7 mouse cellular contexts compared by ENCODE assay signal in genomic region chr7:28766173-28766879, GRCm38 (mm10). TPM values are rescaled to one million over a fixed set of nuclear protein-coding genes. Genes with fewer than 3 reads are reported as not detected.
DNase-seq lines count a peak whose midpoint lies in the region; ATAC-seq lines count a peak whose summit lies in the region.

Gene Sirt2, plus strand, starts transcription at chr7:28766735.

- DNase-seq in adrenal gland, postnatal 14 days: peak; percentile 96
- peak; percentile 99 for DNase-seq in embryonic facial prominence, embryonic 11.5 days (ENCODE audit: low spot score)
- DNase-seq in kidney, adult 11 months: peak; percentile 99
- peak; percentile 91 for DNase-seq in limb, embryonic 10.5 days (ENCODE audit: low spot score)
- peak; percentile 96 for DNase-seq in spleen, adult 12 weeks (ENCODE audit: low spot score)

- H3K4me3 ChIP-seq in embryonic facial prominence, embryonic 11.5 days (ENCODE audit: low read depth, low read length): peak within 1 kb of the TSS; percentile 83
- H3K4me3 ChIP-seq in limb, embryonic 10.5 days: peak within 1 kb of the TSS; percentile 83
- H3K4me3 ChIP-seq in midbrain, embryonic 13.5 days (replicated peaks): peak within 1 kb of the TSS; percentile 75

- no peaks in the 10 kb centered on the region for H3K9me3 ChIP-seq in embryonic facial prominence, embryonic 11.5 days (replicated peaks; ENCODE audit: control insufficient read depth, low read length)
- no peaks in the 10 kb centered on the region for H3K9me3 ChIP-seq in limb, embryonic 10.5 days (replicated peaks)
- no peaks in the 10 kb centered on the region for H3K9me3 ChIP-seq in midbrain, embryonic 13.5 days

- H3K27ac ChIP-seq in embryonic facial prominence, embryonic 11.5 days (replicated peaks; ENCODE audit: low read depth, low read length): no peak within 1 kb of the TSS
- H3K27ac ChIP-seq in limb, embryonic 10.5 days: peak within 1 kb of the TSS; percentile 81
- H3K27ac ChIP-seq in midbrain, embryonic 13.5 days: no peak within 1 kb of the TSS; the same call in 1 of the 2 replicates

- H3K36me3 ChIP-seq in embryonic facial prominence, embryonic 11.5 days (replicated peaks; ENCODE audit: control insufficient read depth, insufficient read depth, low read depth, low read length): no peaks in the 10 kb centered on the region
- H3K36me3 ChIP-seq in limb, embryonic 10.5 days: peaks cover 17% of the 10 kb centered on the region
- H3K36me3 ChIP-seq in midbrain, embryonic 13.5 days: peaks cover 17% of the 10 kb centered on the region

- peak within 1 kb of the TSS; percentile 66 for H3K9ac ChIP-seq in embryonic facial prominence, embryonic 11.5 days (replicated peaks; ENCODE audit: low read length)
- peak within 1 kb of the TSS; percentile 76 for H3K9ac ChIP-seq in midbrain, embryonic 13.5 days (replicated peaks)

- H3K27me3 ChIP-seq in embryonic facial prominence, embryonic 11.5 days (ENCODE audit: control insufficient read depth, insufficient read depth, low read length): no peaks in the 10 kb centered on the region
- no peaks in the 10 kb centered on the region for H3K27me3 ChIP-seq in limb, embryonic 10.5 days (ENCODE audit: low read depth, poor library complexity, severe bottlenecking)
- H3K27me3 ChIP-seq in midbrain, embryonic 13.5 days: no peaks in the 10 kb centered on the region

- under 1% methylated on average over 45 of the region's 45 CpGs for WGBS in embryonic facial prominence, embryonic 11.5 days
- under 1% methylated on average over 45 of the region's 45 CpGs for WGBS in limb, embryonic 10.5 days
- under 1% methylated on average over 45 of the region's 45 CpGs for WGBS in midbrain, embryonic 13.5 days

- peak; percentile 97 for ATAC-seq in embryonic facial prominence, embryonic 11.5 days (replicated peaks; ENCODE audit: insufficient number of reproducible peaks, low FRiP score, low TSS enrichment, low read depth)
- peak; percentile 90 for ATAC-seq in granulocyte monocyte progenitor cell, adult 5-6 weeks (replicated peaks; ENCODE audit: poor library complexity, severe bottlenecking)
- ATAC-seq in midbrain, embryonic 13.5 days: peak; percentile 98

- no peaks in the 10 kb centered on the region for H3K4me1 ChIP-seq in embryonic facial prominence, embryonic 11.5 days (ENCODE audit: control insufficient read depth, insufficient read depth, low read length)
- peaks cover 27% of the 10 kb centered on the region for H3K4me1 ChIP-seq in limb, embryonic 10.5 days
- H3K4me1 ChIP-seq in midbrain, embryonic 13.5 days (replicated peaks): peaks cover 36% of the 10 kb centered on the region

- peak within 1 kb of the TSS; percentile 54 for H3K4me2 ChIP-seq in embryonic facial prominence, embryonic 11.5 days (ENCODE audit: low read depth, low read length)
- H3K4me2 ChIP-seq in midbrain, embryonic 13.5 days (replicated peaks): peak within 1 kb of the TSS; percentile 71

RNA-seq across cellular contexts. Expression of gene Sirt2, which starts in this region (rescaled TPM):
- 66.5 and 78.3 TPM in 2 replicates for total RNA-seq in adrenal gland, postnatal 14 days (2021)
- polyA plus RNA-seq in embryonic facial prominence, embryonic 11.5 days (2014; fragmentation: Nextera tagmentation; extraction: Ambion mirVana): 65.6 and 67.2 TPM in 2 replicates
- 49.5 and 50.5 TPM in 2 replicates for total RNA-seq in granulocyte monocyte progenitor cell, adult 5-6 weeks (2014; fragmentation: Nextera tagmentation)
- 13.9 and 28.8 TPM in 2 replicates for total RNA-seq in granulocyte monocyte progenitor cell, adult 5-6 weeks (2017)
- polyA plus RNA-seq in limb, embryonic 10.5 days (2016; fragmentation: Nextera tagmentation; extraction: Ambion mirVana): 59.8 and 74.5 TPM in 2 replicates
- polyA plus RNA-seq in midbrain, embryonic 13.5 days (2015; fragmentation: Nextera tagmentation; extraction: Ambion mirVana): 102 and 108 TPM in 2 replicates
